Mouse (Mus musculus) telencephalon, adult 2 months (tissue): ENCODE results near the gene Vav2.

ENCODE experiments used
- DNase-seq: peaks from one replicate; pipeline ENCODE4 v3.0.0-alpha.2; 2011; ENCODE audit warnings: low read depth, low spot score

Gene Vav2

DNA sequence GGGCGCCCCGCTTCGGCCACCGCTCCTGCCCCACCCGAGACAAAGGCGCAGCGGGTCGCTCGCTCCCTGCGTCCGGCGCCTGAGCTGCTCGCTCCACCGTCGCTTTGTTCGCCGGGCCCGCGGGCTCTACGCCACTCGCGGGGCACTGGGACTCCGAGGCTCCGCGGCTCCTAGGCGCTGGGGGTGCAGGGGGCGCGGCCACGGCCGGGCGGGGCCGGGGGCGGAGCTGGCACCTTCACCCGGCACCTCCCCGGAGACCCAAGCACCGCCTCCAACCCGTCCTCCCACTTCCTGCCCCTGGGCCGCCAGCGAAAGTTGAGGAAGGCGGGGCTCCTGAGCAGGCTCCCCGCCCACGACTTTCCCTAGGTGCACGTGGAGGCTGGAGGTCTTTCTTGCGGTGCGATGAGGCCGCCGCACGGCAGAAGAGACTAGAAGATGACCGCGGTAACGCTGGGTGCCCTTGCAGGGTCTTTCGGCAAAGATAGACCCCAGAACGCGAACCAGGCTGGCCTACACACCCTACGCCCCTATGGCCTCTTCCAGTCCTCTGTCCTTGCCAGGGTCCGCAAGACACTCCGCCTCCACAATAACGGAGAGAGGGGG, at the start of gene Vav2:
Gene Vav2, minus strand, starts transcription at position 179 of the 603 bp plus-strand sequence.
- DNase-seq: peak; percentile 58

DNA sequence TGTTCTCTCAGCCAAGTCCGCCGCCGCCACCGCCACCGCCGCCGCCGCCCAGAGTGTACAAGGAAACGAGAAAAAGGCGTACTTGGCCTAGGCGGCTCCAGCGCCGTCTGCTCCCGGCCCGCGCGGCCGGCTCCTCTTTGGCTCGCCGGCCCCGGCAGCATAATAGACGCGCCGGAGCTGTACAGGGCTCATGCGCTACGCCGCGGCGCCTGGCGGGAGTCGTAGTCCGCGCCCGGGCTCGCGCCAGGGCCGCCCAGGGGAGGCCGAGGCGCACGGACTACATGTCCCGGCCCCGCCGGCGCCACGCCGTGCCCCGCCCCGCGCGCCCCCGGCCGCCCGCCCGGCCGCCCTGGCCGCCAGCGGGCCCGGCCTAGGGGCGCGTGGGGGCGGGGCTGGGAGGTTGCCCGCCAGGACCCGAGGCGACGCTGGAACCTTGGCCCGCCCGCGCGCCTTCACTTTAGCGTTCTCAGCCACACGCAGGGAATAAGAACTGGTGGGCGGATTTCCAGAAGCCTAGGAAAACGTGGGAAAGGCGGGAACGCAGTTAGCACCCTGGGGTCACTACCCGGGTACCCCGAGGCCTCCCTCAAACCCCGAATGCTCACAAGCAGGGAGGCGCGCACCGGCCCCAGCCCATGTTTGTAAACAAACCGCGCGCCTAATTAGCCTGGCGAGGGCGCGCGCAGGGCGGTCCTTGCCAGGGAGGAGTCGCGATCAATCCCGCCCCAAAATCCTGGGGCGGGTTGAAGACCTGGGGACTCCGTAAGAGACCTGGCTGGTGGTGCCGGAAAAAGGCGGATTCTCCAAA, 48.9 kb upstream of the Vav2 start:
- peak; percentile 82 for DNase-seq

DNA sequence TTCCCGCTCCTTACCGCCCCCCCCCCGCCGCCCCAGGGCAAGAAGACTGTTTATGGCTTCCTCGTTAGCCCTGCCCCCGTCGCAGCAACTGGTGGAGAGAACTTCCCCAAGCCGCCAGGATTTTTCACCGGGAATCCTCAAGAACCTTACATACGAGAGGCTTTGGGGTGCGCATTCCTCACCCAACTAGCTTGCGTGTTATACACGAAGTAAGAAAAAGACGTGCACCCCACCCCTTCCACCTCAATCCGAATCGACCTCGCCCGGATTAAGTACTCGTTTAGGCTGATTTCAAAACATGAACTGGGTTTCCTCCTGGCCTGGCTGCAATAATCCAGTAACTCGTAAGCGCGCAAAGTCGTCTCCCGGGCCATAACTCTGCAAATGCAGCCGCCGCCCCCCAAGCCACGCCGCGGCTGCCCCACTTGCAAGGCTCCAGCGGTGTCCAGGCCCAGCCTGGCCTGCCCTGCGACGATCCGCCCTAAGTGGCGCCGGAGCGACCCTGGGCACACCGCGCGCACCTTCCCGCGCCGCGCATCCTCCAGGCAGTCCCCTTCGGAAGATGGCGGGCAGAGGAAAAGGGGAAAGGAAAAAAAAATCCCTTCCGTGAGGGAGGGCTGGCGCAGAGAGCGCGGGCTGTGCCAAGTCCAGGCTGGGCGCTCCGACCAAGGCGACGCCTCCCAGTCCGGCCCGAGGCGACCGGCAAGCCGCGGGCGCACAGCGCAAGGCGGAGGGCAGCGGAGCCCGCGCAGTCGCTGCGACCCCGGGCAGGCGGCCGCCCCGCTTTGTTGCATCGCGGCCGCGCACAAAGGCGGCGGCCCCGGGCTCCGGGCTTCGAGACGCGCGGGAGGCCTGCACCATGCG, 48.0 kb upstream of the Vav2 start:
- no peak for DNase-seq

DNA sequence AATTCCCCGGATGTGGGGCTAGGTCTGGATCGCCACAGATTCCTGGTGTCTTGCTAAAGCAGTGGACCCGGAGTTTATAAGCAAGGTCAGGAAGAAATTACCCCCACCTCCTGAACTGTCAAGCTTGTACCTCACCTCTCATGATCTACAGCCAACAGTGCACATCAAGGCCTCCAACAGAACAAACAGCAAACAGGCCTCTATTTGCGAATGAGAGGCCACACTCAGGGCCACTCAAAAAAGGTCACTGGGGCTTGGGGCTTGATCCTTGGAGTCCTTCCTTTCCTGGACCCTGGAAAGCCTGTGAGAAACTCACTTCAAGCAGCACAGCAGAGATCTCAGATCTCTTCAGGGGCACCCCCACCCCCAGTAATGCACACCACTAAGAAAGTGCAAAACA, 47.1 kb upstream of the Vav2 start:
- DNase-seq: no peak

DNA sequence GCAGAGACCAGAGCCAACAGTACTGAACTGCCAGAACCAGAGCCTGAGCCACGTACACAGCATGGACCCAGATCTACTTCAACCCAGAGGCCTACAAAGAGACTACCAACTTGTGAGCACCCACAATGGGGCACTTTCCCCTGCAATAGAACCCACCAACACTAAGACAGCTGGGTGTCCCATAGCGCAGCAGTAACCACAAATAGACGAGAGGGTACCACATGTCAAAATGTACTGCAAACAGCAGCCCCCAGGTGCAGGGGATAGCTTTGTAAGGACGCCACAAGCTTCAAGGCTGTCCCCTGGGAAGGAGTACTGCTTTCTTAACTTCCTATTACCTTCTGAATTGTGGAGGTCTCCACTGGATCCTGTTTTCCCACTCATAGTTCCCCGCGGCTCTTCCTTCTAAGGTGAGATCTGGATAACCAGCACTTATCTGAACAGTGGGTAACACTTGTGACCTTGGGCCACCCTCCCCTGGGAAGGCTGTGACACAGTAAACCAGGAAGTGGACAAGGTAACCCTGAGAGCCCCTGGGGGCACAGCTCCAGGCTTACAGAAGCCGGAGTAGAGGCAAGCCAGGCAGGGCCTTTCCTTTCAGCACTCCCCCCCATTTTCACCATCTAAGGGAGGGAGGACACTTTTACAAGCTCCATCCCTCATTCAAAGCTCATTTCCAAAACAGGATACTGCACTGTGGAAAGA, 46.4 kb upstream of the Vav2 start:
- no peak for DNase-seq

DNA sequence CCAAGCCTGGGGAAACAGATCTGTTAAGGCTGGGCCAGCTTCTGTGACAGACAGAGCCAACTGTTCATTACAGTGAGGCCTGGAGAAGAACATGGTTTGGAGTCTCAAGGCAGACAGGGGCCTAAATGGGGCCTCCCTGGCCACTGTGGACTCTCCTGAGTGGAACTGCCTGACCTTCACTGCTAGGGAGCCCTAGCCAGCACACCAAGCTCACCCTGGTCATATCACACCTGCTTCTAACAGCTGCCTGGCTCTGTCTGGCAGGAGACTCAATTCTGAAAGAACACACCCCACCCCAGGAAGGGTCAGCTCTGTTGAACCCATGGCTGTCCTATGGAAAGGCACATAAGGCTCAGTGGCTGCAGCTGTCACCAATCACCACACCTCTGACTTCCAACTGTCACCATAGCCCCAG, 44.3 kb upstream of the Vav2 start:
- no peak for DNase-seq

DNA sequence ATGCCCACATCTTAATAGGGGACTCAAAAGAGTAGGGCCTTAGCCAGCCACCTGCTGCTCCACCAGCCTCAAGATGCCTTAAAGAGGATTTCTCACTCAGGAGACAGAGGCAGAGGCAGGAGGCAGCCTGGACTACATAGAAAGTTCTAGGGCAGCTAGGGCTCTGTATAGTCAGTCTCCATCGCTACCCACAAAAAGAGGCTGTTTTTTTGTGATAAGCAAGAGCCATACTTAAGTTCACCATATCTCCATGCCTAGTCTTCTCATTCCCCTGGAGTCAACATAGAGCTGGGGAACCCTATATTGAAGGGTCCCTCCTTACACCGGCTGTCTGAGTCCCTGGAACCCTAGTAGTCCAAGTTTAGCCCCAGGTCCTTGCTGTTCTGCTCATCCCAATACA, 43.7 kb upstream of the Vav2 start:
- no peak for DNase-seq

DNA sequence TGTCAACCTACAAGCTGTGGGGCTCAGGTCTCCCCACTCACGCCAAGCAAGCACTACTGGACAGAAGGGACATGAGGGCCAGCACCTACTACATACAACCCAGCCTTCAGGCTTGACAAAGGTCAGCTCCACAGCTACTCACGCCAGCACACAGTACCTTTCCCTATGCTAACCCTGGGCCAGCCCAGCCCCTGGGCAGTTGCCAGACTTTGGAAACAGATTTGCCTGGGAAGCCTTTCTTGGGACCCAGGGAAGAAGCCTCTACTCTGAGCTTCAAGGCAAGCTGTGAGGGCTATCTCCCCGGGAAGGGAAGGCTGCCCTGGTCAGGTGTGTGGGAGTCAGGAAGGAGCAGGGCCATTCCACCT, 43.1 kb upstream of the Vav2 start:
- DNase-seq: no peak

DNA sequence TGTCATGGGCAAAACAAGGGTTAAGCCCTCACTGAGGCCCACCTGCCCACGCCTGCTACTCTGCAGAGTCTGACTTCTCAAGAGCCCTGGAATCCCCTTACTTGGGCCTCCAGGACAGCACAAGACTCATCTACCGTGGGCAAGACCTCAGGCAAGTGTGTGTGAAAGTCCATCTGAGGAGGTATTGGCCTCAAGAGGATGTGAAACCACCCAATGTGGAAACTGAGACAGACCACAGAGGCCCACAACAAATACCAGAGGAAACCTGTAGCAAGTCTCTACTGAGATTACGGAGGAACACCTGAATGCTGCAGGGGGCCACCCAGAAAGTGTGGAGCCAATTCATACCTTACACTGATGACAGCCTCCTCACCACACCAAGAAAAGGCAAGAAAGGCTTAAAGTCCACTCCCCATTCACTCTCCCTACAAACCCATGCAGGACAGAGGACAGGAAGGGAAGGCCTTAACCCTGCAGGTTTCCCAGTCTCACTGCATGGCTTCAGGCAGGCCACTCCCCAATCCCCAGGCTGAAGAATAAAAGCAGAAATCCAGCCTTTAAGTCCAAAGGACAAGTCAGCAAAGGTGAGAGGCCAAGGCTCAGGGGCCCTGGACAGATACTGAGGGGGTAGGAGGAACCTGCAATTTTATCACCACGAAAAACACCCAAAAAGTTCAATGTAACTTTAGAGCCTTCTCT, 42.6 kb upstream of the Vav2 start:
- no peak for DNase-seq

DNA sequence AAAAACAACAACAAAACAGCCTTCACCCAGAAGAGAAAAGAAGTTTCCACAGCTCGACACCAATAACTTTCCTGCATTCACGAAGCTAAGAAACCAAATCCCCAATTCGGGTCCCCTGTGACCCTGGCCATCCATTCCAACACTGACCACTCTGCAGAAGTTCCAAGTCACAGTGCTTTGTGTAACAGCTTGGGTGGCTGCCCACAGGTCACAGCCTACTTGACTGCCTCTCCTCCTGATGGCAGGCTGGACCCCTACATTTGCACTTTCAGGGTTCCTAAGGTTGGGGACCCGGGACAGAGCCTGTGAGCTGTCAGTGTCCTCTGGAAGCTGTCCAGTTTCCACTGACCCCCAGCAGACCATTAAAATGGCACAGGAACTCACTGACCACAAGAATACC, 36.1 kb upstream of the Vav2 start:
- no peak for DNase-seq

DNA sequence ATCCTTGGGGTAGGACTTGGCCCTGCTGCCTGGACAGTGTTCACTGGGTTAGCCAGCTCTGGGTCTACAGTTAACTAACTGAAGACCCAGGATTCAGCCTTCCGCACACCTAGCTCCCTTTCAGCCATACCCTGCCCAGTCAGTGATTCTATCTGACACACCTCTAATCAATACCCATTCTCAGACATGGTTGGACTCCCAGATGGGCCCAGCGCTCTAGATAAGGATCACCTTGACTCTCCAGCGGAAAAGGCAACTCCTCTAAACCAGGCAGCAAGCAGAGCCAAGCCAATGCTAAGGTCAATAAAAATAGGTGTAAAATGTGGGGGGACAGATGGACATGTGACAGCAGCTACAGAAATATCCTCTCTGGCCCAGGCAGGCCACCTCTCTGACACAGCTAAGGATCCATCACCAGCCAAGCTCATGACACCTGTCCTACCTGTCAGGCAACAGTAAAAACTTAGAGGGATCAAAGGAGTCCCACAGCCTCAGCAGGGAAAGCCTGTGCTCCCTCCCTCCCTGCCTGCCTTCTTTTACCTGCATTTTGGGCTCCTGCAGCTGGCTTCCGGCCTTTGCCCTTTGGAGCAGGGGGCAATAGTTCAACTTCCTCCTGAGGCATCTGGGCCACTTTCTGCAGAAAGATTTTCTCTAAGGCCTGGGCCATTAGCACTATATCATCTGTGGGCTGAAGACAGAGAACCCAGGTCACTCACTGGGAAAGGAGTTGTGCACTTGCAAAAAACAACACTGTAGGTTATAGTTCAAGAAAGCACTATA, 35.2 kb upstream of the Vav2 start:
- no peak for DNase-seq

DNA sequence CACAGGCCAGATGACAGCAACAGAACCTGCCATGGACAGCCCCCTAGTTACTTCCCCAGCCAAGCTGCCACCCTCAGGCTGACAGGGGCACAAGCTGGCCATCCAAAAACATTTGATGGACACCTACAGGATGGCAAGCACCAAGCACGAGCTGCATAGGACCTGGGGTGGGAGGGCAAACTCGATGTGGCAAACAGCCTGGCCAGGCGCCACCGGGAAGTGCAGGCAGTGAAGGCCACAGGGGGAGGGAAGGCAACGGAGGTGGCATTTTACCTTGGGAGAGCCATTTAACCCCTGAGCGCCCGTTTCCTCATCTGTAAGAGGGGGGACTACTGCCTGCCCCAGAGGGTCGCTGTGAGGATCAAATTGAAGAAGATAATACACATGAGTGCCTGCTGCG, 33.8 kb upstream of the Vav2 start:
- no peak for DNase-seq

DNA sequence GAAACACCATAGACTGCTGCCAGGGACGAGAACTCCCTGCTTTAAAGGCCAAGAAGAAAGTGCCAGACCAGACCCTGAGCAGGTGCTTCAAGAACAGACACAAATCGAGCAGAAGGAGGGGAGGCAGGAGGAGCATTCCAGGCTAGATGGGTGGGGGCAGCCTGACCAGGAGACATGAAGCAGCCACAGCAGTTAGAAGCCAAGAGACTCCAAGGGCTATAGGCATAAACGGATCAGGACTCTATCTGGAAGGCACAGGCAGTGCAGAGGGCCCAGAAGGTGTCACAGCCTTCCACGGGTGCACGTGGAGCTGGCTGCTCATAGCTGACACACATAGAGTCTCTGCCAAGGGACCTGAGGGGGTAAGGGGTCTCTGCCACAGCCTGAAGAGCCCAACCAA, 33.3 kb upstream of the Vav2 start:
- DNase-seq: no peak

DNA sequence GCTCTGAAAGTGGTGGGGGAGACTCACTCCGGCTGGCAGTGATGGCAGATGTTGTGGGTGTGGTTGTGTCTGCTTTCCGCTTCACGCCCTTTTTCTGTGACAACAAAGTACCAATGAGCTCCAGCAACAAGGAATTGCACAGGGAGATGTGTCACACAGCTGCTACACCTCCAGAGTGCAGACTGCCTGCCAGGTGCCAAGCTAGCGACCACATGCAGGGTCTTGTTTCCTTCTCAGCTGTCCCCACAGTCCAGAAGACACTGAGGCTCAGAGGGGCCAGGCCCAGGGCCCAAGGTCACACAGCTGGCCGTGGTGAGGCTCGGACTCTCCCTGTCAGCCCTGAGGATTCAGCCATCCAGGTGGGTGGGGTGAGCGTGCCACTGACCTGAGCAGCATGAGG, 32.9 kb upstream of the Vav2 start:
- no peak for DNase-seq

DNA sequence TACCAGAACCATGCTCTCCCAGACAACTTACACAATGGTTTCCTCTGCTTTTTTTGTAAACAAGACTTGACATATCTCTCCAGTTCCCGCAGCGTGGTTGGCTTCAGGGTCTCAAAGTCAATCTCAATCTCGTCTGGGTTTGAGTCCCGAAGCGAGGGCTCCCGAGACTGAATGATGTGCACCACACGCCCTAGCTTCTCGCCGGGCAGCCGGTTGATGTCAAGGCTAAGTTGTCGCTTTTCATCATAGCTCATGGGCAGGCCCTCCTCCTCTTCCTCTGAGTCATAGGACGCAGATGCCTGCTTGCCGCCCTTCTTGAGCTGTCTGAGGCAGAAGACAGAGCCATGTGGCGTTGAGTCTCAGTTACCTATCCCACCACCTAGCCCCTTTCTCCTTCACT, 23.4 kb upstream of the Vav2 start:
- no peak for DNase-seq

DNA sequence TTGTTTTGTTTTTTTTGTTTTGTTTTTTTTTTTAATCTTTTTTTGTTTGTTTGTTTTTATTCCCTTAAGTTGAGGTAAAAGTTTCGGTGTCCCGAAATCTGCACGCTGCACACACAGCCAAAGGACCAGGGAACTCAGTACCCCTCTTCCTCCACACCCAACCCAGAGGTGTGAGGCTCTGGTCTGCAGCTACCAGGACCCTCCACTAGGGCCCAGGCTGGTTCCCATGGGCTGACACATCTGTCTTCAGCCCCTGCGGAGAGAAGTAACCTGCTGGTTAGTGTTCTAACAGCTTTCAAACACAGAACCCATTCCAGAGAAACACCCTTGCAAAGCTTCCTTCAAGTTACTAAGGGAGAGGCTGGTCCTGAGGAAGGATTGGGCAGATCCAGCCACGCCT, 20.9 kb upstream of the Vav2 start:
- no peak for DNase-seq

DNA sequence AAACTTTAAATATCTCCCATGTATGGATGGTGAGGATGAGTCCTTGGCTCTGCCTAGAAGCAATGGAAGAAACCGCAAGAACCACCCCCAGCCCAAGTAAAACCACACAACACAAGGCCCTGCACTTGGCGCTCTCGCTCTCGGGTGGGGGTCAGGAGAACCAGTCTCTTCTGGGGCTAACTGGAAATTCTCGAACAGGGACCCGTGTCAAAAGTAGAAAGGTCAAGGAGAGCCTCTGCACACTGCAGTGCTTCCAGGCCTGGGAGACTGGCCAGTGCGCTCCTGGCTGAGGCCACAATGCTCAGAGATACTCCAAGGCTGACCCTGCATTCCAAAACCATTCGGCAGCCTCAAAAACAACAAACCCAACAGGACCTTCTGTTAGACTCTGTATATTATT, 20.0 kb upstream of the Vav2 start:
- no peak for DNase-seq

DNA sequence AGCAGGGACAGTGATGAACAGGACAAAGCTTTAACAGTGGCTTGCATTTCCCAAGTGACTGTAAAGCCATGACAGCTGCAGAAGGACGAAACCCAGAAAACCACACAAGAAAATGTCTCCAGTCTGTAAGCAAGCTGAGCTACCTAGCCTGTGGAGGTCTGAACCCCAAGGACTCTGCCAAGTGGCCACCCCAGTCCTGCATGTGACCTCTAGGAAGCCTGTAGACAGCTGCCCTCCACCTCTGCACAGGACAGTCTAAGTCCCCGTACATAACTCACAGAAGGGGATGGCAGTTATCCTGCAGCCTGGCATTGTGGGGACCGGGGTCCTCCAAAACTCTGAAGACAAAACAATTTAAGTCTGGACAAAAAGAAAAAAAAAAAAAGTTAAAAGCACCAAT, 19.1 kb upstream of the Vav2 start:
- no peak for DNase-seq

DNA sequence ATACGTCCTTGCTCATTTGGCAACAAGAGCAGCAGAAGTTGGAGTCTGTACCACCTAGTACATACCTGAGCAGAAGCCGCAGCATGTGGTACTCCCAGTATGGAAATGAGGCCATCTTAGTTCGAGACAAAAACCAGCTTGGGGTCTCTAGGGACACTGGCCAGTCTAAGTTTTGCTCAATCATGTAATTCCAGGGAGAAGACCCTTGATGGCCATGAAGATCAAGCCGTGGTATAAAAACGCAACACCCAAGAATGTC, 16.5 kb upstream of the Vav2 start:
- DNase-seq: no peak

DNA sequence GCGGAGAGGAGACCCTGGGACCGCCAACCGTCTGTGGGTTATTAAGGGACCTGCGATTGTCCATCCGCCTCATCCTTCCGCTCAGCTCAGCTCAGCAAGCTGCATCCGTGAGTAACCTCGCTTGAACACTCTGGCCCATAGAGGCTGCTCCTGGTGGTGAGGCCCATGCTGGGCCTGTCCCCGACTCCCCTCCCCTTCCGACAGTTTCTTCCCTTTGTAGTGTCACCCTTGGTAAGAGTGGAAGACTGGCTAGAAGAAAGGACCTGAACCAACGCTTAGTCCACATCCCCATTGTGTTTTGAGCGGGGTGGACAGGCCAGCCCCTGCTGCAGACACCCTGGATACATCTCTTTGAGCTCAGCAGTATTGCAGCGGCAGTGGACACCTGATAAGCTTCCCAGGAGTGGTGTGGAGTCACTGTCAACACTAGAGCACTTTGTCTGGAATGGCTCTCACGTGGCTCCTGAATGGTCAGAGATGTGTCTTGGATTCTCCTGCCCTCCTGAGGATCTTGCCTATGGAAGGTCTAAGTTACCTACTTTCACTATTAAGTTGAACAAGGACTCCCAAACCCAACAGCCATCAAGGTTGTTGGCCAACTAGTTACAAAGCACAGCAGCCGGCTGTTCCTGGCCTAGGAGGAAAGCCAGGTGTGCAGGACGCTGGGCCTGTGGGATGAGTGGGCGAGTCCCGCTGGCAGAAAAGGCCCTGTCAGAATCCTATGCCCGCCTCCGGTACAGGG, 16.0 kb upstream of the Vav2 start:
- DNase-seq: no peak
